Mouse (Mus musculus) embryonic fibroblast, embryonic 13.5 days (primary cell): ENCODE measurements around the gene Rhbdd1.

Experiments used
- CTCF ChIP-seq: IDR thresholded peaks from 2 replicates; pipeline ENCODE4 v1.5.1; 2011; ENCODE audit warnings: mild to moderate bottlenecking, control low read depth, low read length, moderate library complexity, borderline replicate concordance; ENCODE audit not compliant: insufficient read depth
- POLR2A ChIP-seq: IDR thresholded peaks from 2 replicates; pipeline ENCODE4 v1.6.1; 2011; ENCODE audit warnings: low read depth, mild to moderate bottlenecking, control low read depth, low read length, moderate library complexity

DNA sequence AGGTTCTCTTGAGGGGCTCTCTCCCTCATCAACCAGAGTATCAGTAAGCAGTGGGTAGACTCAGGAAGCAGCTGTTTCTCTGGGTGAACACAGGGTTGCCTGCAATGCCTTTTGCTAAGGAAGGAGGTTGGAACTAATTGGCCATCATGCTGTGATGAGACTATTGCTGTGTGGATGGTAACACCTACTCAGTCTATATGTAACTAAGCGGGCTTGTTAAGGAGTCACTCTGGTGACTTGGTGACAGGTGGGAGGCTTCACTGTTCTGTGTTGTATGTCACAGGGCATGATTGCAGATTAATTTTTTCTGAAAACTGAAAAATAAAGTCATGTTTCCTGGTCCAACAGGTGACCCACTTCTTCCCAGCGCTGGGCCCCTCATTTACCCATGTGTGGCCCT is 36.8 kb downstream of the Rhbdd1 start:
- TF ChIP-seq CTCF (no peak), POLR2A (no peak)
